Mouse (Mus musculus): ENCODE measurements around the gene Cpa5. TPM values are rescaled to one million over a fixed set of nuclear protein-coding genes. Genes with fewer than 3 reads are reported as not detected.
A peak's percentile ranks its signal among the peaks of the same experiment; 100 is the strongest.

Gene Cpa5
- total RNA-seq (2021): not detected

DNA sequence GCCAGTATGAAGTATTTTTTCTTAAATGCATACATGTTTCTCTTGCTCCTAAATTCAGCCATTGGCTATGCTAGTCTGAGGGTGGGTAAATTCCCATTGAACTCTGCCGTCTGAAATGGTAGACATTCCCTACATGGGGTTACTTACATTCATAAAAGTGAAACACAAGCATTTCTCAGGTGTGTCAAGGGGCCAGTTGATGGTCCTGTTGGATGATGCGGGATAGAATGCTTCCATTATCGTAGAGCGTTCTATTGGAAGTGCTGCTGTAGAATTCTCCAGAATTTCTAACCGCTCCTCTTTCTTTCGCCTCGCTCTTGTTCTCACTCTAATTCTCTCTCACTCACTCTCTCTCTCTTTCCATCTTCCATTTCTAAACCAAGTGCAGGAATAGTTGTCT is at the start of gene Cpa5:
TSS of gene Cpa5 (plus strand) at position 301 of the 400 bp plus-strand sequence.
- intact Hi-C loops (cut with DNase I): no loop called here

GRCm38 (mm10) chr6:30562132-30562531 is 48.7 kb upstream of the Cpa5 start:
- intact Hi-C loops (cut with DNase I): loop anchor here (2.0 kb wide), 1 partner anchor 23 kb away; no protein-coding TSS in a partner anchor
- no peak for DNase-seq

More for the DNA sequence above, at the start of gene Cpa5:
- DNase-seq: no peak

DNA sequence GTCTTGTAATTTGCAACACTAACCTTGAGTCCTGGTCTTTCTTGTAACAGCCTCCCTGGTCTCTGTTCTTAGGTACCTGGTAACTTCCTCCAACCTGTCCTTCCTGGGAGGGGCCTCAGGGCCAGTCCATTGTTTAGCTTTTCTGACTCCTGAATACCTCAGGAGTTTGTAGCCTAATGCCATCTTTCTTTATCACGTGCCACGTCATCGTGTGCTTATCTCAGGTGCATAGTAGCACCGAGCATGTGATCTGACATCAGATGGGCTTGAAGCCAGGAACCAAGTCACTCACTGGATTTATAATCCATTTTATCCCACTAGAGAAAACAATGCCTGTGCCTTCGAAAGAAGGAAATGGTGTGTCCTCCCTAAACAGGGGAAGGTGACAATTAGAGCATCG is 47.2 kb upstream of the Cpa5 start:
- intact Hi-C loops (cut with DNase I): loop anchor here (2.0 kb wide), 1 partner anchor 21 kb away; no protein-coding TSS in a partner anchor
- no peak for DNase-seq

- intact Hi-C loops (cut with DNase I): no loop called here
- no peak for DNase-seq
Measured at GRCm38 (mm10) chr6:30564051-30564450, 46.8 kb upstream of the Cpa5 start.

- intact Hi-C loops (cut with DNase I): no loop called here
- DNase-seq: no peak
Measured at GRCm38 (mm10) chr6:30568069-30568468, 42.7 kb upstream of the Cpa5 start, which contains the start of gene Cpa4. TSS of gene Cpa4 (plus strand) at chr6:30568369.

DNA sequence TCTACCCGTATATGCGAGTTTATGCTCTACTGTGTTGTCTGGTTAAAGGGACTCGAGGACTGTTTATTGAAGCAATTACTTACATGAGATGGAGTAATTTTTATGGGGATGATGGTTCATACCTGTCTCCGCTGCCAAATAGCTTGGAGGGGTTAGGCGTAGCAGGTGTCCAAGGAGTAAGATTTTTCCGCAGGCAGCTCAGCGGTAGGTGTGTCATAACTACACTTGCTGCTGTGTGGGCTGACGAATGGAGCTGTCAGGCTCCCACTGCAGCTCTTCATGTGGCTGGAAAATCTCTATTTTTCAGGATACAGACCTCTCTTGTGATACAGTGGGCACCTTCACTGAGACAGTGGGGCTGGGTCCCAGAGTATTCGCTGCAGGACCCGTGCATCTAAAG is 41.5 kb upstream of the Cpa5 start:
- DNase-seq: no peak
- intact Hi-C loops (cut with DNase I): no loop called here

DNA sequence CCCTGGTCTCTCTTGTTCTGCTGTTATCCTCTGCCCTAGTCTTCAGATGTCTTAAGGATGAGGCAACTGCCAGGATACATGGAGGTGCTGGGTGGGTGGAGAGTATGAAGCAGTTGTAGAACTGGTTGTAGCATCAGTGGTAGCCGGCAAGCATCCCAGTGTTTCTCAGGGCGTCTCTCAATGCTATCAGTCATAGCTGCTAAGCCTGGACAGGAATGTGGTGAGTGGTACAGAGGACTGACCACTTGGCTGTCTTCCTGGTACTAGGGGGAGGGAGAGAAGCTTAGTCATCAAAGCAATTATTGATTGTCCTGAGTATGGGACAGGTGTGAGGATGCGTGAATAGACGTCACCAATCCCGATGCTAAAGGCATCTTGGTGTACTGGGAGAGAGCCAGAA is 40.8 kb upstream of the Cpa5 start:
- no peak for DNase-seq
- intact Hi-C loops (cut with DNase I): no loop called here

- DNase-seq: peak; percentile 18 to 41
- intact Hi-C loops (cut with DNase I): no loop called here
Measured at GRCm38 (mm10) chr6:30572456-30573311, 38.1 kb upstream of the Cpa5 start.

- intact Hi-C loops (cut with DNase I): no loop called here
- no peak for DNase-seq
Measured at GRCm38 (mm10) chr6:30573380-30573779, 37.4 kb upstream of the Cpa5 start.

DNA sequence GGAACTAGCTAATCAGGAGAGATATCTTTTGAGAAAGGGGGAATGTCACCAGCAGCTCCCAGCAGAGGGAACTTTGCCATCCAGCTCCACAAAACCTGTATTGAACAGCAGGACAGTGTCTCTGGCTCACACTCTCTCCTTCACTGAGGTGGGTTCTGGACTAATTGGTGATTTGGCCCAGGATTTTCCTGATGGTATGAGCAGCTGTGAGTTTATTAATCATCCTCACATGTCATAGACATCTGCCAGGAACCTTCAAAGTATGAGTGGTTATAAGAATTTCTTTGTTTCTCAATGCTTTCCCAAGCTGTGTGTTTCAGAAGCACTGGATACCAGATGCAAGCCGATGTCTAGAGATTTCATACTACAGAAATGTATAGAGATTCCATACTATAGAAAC is 35.9 kb upstream of the Cpa5 start:
- DNase-seq: no peak
- intact Hi-C loops (cut with DNase I): no loop called here

- intact Hi-C loops (cut with DNase I): no loop called here
- DNase-seq: no peak
Measured at GRCm38 (mm10) chr6:30576477-30577203, 34.2 kb upstream of the Cpa5 start.

DNA sequence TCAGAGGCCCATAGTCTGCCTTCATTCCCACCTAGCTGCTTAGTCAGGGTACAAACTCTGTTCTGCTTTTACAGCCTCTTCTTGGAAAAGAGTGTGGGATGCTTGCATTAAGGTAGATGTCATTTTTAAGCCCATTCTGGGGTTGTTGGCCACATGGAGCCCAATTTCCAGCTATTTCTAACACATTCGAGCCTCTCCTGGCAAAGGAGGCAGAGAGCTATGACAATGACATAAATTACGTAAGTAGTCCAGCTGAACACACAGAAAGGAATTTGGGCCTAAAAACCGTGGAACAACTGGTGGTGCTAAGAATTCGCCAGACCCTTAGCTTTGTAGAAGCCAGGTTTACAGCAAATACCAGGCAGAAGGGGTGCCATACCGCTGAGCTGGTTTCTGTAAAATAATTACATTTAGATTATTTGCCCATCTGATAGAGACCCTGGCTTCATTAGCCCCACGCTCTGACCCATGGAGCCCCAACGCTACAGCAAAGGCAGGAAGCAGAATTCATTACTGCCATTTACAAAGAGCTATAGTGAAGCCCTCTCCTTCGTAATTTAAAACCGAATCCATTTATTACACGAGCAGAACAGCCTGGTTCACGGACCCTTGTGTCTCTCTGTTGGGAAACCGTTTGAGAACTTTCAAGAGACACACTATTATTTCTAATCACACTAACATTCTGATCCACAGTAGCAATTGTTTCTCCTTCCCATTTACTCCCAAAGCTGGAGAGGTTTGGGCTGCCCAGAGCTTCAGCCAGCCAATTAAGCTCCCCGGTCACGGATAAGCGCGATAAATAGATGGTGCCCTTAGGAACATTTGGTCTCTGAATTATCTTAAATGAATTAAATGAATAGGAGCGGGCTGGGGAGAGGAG is 30.6 kb upstream of the Cpa5 start:
- intact Hi-C loops (cut with DNase I): no loop called here
- DNase-seq: no peak

GRCm38 (mm10) chr6:30580841-30581176 is 30.0 kb upstream of the Cpa5 start:
- DNase-seq: no peak
- intact Hi-C loops (cut with DNase I): no loop called here

- intact Hi-C loops (cut with DNase I): no loop called here
- no peak for DNase-seq
Measured at GRCm38 (mm10) chr6:30586886-30587442, 23.8 kb upstream of the Cpa5 start.

GRCm38 (mm10) chr6:30589819-30590218 is 21.0 kb upstream of the Cpa5 start:
- intact Hi-C loops (cut with DNase I): no loop called here
- no peak for DNase-seq

DNA sequence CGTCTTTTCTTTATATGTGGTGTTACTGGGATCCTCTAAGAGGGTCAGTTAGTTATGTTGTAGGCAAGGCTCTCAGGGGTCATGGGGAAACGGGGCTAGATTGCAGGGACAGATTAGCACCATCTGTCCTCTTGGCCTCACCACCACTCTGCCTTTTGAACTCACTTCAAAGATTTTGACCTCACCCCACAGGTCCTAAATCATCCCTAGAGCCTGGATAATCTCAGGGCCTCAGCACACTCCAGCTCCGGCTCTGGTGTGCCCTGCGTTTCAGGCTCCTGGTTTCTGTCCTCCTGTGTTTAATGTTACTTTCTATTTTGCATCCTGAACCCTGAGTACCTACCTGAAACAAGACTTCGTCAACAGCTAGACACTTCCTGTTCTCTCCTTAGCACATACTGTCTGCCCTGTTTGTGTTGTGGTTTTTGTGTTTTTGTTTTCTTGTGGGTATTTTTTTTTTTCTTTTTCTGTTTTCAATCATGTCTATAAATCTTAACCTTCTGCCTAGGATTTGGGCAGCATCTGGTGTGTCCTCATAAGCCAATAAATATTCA is 18.9 kb upstream of the Cpa5 start:
- intact Hi-C loops (cut with DNase I): no loop called here
- no peak for DNase-seq

DNA sequence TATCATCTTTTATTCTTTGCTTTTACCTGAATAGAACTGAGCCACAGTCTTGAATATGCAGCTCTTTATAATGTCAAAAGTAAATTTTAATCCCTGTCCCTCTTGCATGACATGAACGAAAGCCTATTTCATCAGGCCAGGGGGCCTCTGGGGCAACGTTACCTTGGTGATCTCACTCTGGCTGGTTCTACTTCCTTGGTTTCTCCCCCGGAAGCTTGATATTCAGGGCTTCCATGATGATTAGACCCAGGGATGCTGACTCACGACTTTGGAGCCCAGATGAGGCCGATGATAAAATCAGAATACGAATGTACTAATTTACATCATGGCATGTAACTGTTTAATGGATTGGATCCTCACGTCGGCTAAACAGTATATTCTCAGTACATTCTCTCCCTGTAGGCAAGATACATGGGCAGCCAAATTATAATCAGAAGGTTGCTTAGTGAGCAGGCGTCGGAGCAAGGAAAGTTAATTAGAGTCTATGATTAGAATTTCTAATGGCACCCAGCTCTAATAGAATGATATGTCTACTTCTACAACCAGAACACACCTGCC is 18.3 kb upstream of the Cpa5 start:
- intact Hi-C loops (cut with DNase I): no loop called here
- no peak for DNase-seq

DNA sequence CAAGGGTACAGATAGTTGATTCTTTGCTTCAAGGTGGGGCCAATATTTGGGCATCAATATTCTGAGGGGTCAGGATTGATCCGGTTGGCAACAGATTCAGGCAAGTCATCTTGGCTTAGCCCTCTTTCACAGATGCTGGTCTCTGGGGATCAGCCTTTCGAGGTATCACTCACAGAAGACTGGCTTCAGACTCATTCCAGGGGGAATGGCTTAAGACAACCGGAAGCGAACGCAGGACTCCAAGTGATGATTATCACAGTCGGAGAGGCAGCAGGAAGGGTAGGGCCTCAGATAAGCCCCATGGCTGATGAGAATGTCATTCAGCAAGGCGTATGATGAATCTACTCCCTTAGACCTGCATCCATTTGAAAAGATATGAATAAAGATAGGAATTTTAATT is 16.4 kb upstream of the Cpa5 start:
- intact Hi-C loops (cut with DNase I): no loop called here
- DNase-seq: no peak

DNA sequence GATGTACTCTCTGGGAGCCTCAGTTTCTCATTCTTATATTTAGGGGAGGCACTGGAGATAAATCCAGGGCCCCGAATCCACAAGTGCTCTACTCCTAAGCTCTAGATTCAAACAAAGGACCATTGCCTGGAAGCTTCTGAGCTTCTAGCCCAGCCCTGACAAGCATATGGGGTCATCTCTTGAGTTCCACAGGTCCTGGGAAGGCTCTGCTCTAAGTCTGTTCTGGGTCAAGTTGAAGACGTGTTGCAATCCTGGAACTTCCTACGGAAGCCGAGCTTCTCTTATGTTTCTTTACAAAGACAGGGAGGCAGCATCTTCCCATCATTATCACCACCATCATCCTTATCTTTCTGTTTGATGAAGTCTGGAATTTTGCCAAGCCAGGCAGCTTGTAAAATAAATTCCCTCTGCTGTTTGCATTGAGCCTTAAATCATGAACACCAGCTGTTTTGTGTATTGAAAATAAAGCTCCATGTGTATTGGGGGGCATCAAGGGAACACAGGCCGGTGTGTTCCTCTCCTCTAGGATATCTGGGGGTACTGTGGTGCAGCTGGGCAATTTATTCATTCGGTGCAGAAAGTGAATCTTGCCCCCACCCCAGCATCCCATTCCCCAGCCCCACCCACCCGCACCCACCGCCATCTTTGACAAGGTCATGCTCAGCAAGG is 14.4 kb upstream of the Cpa5 start:
- no peak for DNase-seq
- intact Hi-C loops (cut with DNase I): no loop called here
